Mouse (Mus musculus) embryonic facial prominence, embryonic 13.5 days (tissue): ENCODE data around the gene Pmm1. TPM values are rescaled to one million over a fixed set of nuclear protein-coding genes. Genes with fewer than 3 reads are reported as not detected.
"Not testable (repeated sequence)": the region's sequence is repeated elsewhere in the genome, so short reads cannot be mapped to it uniquely, and the experiment has no call there.

Experiments used
- ATAC-seq: fragments of 200-750 bp; cut with Nextera tagmentation; 2 replicates; pipeline ENCODE4 v1.8.0; 2017; ENCODE audit warnings: low read depth; ENCODE audit not compliant: insufficient number of reproducible peaks, insufficient read depth, low FRiP score, low TSS enrichment
- H3K27ac ChIP-seq: fragments of 300-500 bp; sonication (generic); 2 replicates; pipeline ENCODE4 v1.5.1; 2015; ENCODE audit warnings: moderate library complexity, mild to moderate bottlenecking, inconsistent platforms
- H3K27me3 ChIP-seq: fragments of 300-500 bp; sonication (generic); 2 replicates; pipeline ENCODE4 v1.6.1; 2015; ENCODE audit warnings: mild to moderate bottlenecking, inconsistent platforms
- H3K36me3 ChIP-seq: fragments of 300-500 bp; sonication (generic); 2 replicates; pipeline ENCODE4 v1.6.1; 2015; ENCODE audit warnings: mild to moderate bottlenecking, inconsistent platforms
- H3K4me1 ChIP-seq: fragments of 300-500 bp; sonication (generic); 2 replicates; pipeline ENCODE4 v1.6.1; 2015; ENCODE audit warnings: inconsistent platforms
- H3K4me2 ChIP-seq: fragments of 300-500 bp; sonication (generic); 2 replicates; pipeline ENCODE4 v1.6.1; 2015; ENCODE audit warnings: moderate library complexity, mild to moderate bottlenecking, inconsistent platforms
- H3K4me3 ChIP-seq: fragments of 300-500 bp; sonication (generic); 2 replicates; pipeline ENCODE4 v1.5.1; 2015; ENCODE audit warnings: mild to moderate bottlenecking, inconsistent platforms
- H3K9ac ChIP-seq: fragments of 300-500 bp; sonication (generic); 2 replicates; pipeline ENCODE4 v1.6.1; 2015; ENCODE audit warnings: mild to moderate bottlenecking, inconsistent platforms
- H3K9me3 ChIP-seq: fragments of 300-500 bp; sonication (generic); 2 replicates; pipeline ENCODE4 v1.6.1; 2016; ENCODE audit warnings: inconsistent platforms
- WGBS: fragments of 180-500 bp; shearing (Covaris S2); methylation state at CpG from one replicate; pipeline ENCODE4 v1.1.7; 2015; ENCODE audit warnings: mixed read lengths; 5-methylcytosine and 5-hydroxymethylcytosine counted together
- polyA plus RNA-seq: library from polyadenylated mRNA; unstranded; fragments of >200 nt; fragmentation: Nextera tagmentation; extraction: Ambion mirVana; gene quantifications from 2 replicates; pipeline ENCODE4 v1.2.1, GENCODE M21; 2015

Gene Pmm1
- polyA plus RNA-seq, 1 experiment from 2014 or later, result 30.0 TPM

GRCm38 (mm10) chr15:81924933-81925332, 35.8 kb downstream of the Pmm1 start:
- Histone ChIP-seq H3K27ac (no peak overlapping the region), H3K4me3 (peak overlapping the region; percentile 79), H3K4me1 (peaks cover 19% of the 10 kb centered on the region), H3K4me2 (peak overlapping the region; percentile 94), H3K27me3 (no peaks in the 10 kb centered on the region), H3K9me3 (no peaks in the 10 kb centered on the region), H3K9ac (peak overlapping the region; percentile 83), H3K36me3 (peaks cover 19% of the 10 kb centered on the region; the same call in 1 of the 2 replicates)
- WGBS, result 85% methylated on average over 11 of the region's 11 CpGs
- no peak for ATAC-seq

GRCm38 (mm10) chr15:81921255-81921654, 39.5 kb downstream of the Pmm1 start:
- ATAC-seq, result no peak

GRCm38 (mm10) chr15:81920546-81921217, 40.0 kb downstream of the Pmm1 start:
- Histone ChIP-seq H3K9ac (peak overlapping the region; percentile 6; the same call in 1 of the 2 replicates), H3K36me3 (peaks cover 51% of the 10 kb centered on the region), H3K4me2 (no peak overlapping the region), H3K4me3 (no peak overlapping the region), H3K4me1 (peaks cover 15% of the 10 kb centered on the region), H3K27me3 (no peaks in the 10 kb centered on the region), H3K27ac (no peak overlapping the region), H3K9me3 (no peaks in the 10 kb centered on the region)
- no peak for ATAC-seq
- WGBS, result 78% methylated on average over 10 of the region's 10 CpGs

More at GRCm38 (mm10) chr15:81921255-81921654, 39.5 kb downstream of the Pmm1 start:
- peaks cover 15% of the 10 kb centered on the region for H3K4me1 ChIP-seq
- no peak overlapping the region for H3K27ac ChIP-seq
- no peak overlapping the region for H3K4me2 ChIP-seq
- 68% methylated on average over 5 of the region's 5 CpGs for WGBS
- H3K9me3 ChIP-seq, result no peaks in the 10 kb centered on the region
- no peaks in the 10 kb centered on the region for H3K27me3 ChIP-seq
- peaks cover 45% of the 10 kb centered on the region for H3K36me3 ChIP-seq
- no peak overlapping the region for H3K4me3 ChIP-seq
- no peak overlapping the region for H3K9ac ChIP-seq

- no peaks in the 10 kb centered on the region for H3K27me3 ChIP-seq
- no peak overlapping the region for H3K27ac ChIP-seq
- H3K9me3 ChIP-seq, result no peaks in the 10 kb centered on the region
- no peak for ATAC-seq
- 82% methylated on average over 5 of the region's 5 CpGs for WGBS
- peaks cover 66% of the 10 kb centered on the region for H3K36me3 ChIP-seq
- no peak overlapping the region for H3K4me2 ChIP-seq
- no peaks in the 10 kb centered on the region for H3K4me1 ChIP-seq
- H3K4me3 ChIP-seq, result no peak overlapping the region
- H3K9ac ChIP-seq, result no peak overlapping the region
These were observed 41.7 kb downstream of the Pmm1 start for GRCm38 (mm10) chr15:81919062-81919461.

- Histone ChIP-seq H3K36me3 (peaks cover 69% of the 10 kb centered on the region), H3K9ac (no peak overlapping the region), H3K4me2 (no peak overlapping the region), H3K4me3 (no peak overlapping the region), H3K27ac (no peak overlapping the region), H3K27me3 (no peaks in the 10 kb centered on the region), H3K4me1 (no peaks in the 10 kb centered on the region), H3K9me3 (no peaks in the 10 kb centered on the region)
- 54% methylated on average over 6 of the region's 6 CpGs for WGBS
- ATAC-seq, result no peak
These were observed 42.9 kb downstream of the Pmm1 start for GRCm38 (mm10) chr15:81917621-81918463.

- Histone ChIP-seq H3K27me3 (no peaks in the 10 kb centered on the region), H3K4me1 (no peaks in the 10 kb centered on the region), H3K4me2 (no peak overlapping the region), H3K9me3 (no peaks in the 10 kb centered on the region), H3K27ac (no peak overlapping the region), H3K4me3 (no peak overlapping the region), H3K9ac (no peak overlapping the region), H3K36me3 (peaks cover 72% of the 10 kb centered on the region)
- no peak for ATAC-seq
- WGBS, result 88% methylated on average over 12 of the region's 12 CpGs
These were observed 43.5 kb downstream of the Pmm1 start for GRCm38 (mm10) chr15:81917201-81917600.

- Histone ChIP-seq H3K27me3 (no peaks in the 10 kb centered on the region), H3K9ac (0 out of 2 replicates have a peak overlapping the region, but pooled peaks have one; percentile 11), H3K4me3 (no peak overlapping the region), H3K4me2 (no peak overlapping the region), H3K4me1 (no peaks in the 10 kb centered on the region), H3K9me3 (no peaks in the 10 kb centered on the region), H3K36me3 (peaks cover 86% of the 10 kb centered on the region), H3K27ac (no peak overlapping the region)
- no peak for ATAC-seq
- WGBS, result 82% methylated on average over 5 of the region's 5 CpGs
These were observed 45.1 kb downstream of the Pmm1 start for GRCm38 (mm10) chr15:81915663-81916062.

GRCm38 (mm10) chr15:81914668-81915067, 46.1 kb downstream of the Pmm1 start:
- no peak for ATAC-seq
- Histone ChIP-seq H3K4me1 (no peaks in the 10 kb centered on the region), H3K9me3 (no peaks in the 10 kb centered on the region), H3K9ac (no peak overlapping the region), H3K4me3 (no peak overlapping the region), H3K27me3 (no peaks in the 10 kb centered on the region), H3K4me2 (no peak overlapping the region), H3K36me3 (peaks cover 89% of the 10 kb centered on the region), H3K27ac (no peak overlapping the region)
- 80% methylated on average over 5 of the region's 5 CpGs for WGBS

- 76% methylated on average over 2 of the region's 2 CpGs for WGBS
- no peaks in the 10 kb centered on the region for H3K9me3 ChIP-seq
- no peak overlapping the region for H3K4me2 ChIP-seq
- H3K4me1 ChIP-seq, result no peaks in the 10 kb centered on the region
- ATAC-seq, result no peak
- peaks cover 95% of the 10 kb centered on the region for H3K36me3 ChIP-seq
- no peaks in the 10 kb centered on the region for H3K27me3 ChIP-seq
- H3K9ac ChIP-seq, result no peak overlapping the region
- no peak overlapping the region for H3K4me3 ChIP-seq
- H3K27ac ChIP-seq, result no peak overlapping the region
These were observed 48.2 kb downstream of the Pmm1 start for GRCm38 (mm10) chr15:81912498-81912897.

- H3K9ac ChIP-seq, H3K27ac ChIP-seq, H3K9me3 ChIP-seq, H3K27me3 ChIP-seq, ATAC-seq, H3K4me2 ChIP-seq, H3K4me1 ChIP-seq, H3K4me3 ChIP-seq: not testable (repeated sequence)
- 92% methylated on average over 4 of the region's 4 CpGs for WGBS
- peaks cover 96% of the 10 kb centered on the region for H3K36me3 ChIP-seq
These were observed 52.0 kb downstream of the Pmm1 start for GRCm38 (mm10) chr15:81908767-81909166.

GRCm38 (mm10) chr15:81907953-81908352, 52.8 kb downstream of the Pmm1 start:
- ATAC-seq, result no peak
- H3K36me3 ChIP-seq, result peaks cover 96% of the 10 kb centered on the region
- no peaks in the 10 kb centered on the region for H3K27me3 ChIP-seq
- no peaks in the 10 kb centered on the region for H3K4me1 ChIP-seq
- H3K9ac ChIP-seq, result no peak overlapping the region
- H3K27ac ChIP-seq, result no peak overlapping the region
- no peak overlapping the region for H3K4me2 ChIP-seq
- H3K9me3 ChIP-seq, result no peaks in the 10 kb centered on the region
- 94% methylated on average over 8 of the region's 8 CpGs for WGBS
- no peak overlapping the region for H3K4me3 ChIP-seq

- ATAC-seq, result no peak
- H3K4me1 ChIP-seq, result no peaks in the 10 kb centered on the region
- WGBS, result 34% methylated on average over 2 of the region's 2 CpGs
- H3K4me3 ChIP-seq, result no peak overlapping the region
- H3K9ac ChIP-seq, result no peak overlapping the region
- no peaks in the 10 kb centered on the region for H3K9me3 ChIP-seq
- H3K27me3 ChIP-seq, result no peaks in the 10 kb centered on the region
- no peak overlapping the region for H3K27ac ChIP-seq
- no peak overlapping the region for H3K4me2 ChIP-seq
- H3K36me3 ChIP-seq, result peaks cover 96% of the 10 kb centered on the region
These were observed 55.8 kb downstream of the Pmm1 start for GRCm38 (mm10) chr15:81904939-81905338.
